Mouse (Mus musculus): ENCODE measurements around the gene Olfr286. TPM values are rescaled to one million over a fixed set of nuclear protein-coding genes. Genes with fewer than 3 reads are reported as not detected.

Olfr286 gene
- not detected for total RNA-seq (2021)

DNA sequence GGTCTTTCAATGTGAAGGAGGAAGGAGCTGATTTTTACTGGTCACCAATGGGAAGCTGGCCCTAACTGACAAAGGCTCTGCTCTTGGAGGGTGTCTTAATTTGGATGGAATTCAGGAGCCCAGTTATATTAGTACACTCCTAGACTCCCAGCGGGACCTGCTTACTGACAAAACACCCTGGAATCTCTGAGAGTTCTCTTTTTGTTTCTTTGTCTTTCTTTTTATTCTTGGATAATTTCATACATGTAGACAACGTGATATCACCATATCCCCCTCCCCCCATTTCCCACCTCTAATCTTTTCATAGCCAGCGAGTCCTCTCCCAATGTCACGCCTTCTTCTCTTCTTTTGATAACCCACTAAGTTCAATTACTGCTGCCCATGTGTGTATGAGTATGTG is at the start of gene Olfr286:
Gene Olfr286 (minus strand): TSS at position 101 of the 400 bp plus-strand sequence.
- no peak for DNase-seq (ENCODE audit: extremely low spot score in 1 of 2, low spot score in 1 of 2)

DNA sequence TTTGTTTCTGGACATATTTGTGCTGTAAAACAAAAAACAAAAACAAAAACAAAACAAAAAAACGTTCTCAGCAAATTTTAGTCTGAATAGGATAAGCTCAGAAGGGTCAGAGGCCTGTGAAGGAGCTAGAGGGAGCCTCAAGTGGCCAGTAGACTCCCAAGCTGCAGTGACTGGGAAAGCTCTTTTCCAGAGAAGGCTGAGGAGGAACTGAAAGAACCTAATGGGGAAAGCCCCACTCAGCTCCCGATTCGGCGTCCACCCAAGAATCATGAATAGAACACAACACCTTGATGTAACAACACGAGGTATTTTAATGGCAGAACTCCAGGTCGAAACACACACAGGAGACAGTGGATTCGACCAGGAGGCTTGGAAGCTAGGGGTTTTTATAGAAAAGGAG is 23.5 kb upstream of the Olfr286 start:
- no peak for DNase-seq (ENCODE audit: extremely low spot score in 1 of 2, low spot score in 1 of 2)

- DNase-seq (ENCODE audit: extremely low spot score in 1 of 2, low spot score in 1 of 2), result no peak
These were observed 22.9 kb upstream of the Olfr286 start, which contains the start of gene H1fnt for GRCm38 (mm10) chr15:98257193-98257592. Gene H1fnt, minus strand, starts transcription at chr15:98257293.

GRCm38 (mm10) chr15:98256271-98256670 is 22.0 kb upstream of the Olfr286 start:
- no peak for DNase-seq (ENCODE audit: extremely low spot score in 1 of 2, low spot score in 1 of 2)

DNA sequence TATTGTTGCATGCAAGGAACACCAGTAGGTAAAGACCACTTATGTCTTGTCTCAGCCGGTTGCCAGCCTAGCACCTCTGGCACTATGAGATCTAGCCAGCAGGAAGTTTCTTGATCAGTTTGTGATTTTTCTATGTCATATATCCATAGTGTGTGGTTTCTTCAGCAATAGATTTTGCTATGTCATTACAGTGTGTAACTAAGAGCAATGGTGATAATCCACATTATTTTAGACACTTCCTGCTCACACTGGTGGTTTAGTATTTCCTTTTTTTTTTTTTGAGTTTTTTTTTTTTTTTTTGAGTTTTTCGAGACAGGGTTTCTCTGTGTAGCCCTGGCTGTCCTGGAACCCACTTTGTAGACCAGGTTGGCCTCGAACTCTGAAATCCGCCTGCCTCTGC is 1.2 kb upstream of the Olfr286 start:
- no peak for DNase-seq (ENCODE audit: extremely low spot score in 1 of 2, low spot score in 1 of 2)

DNA sequence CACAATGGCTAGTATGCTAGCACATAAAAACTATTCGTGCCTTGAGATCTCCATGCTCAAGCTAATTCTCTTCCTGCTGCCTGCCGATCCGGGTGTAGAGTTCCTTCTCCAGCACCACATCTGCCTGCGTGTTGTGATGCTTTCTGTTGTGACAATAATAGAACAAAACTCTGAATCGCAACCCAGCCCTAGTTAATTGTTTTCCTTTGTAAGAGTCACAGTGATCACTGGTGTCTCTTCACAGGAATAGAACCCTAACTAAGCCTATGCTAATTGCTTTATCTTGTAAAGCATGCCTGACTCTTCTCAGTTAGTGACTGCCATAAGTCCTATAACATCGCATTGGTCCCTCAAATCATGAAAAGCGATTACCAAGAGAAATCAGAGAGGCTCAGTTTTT is 8.2 kb downstream of the Olfr286 start:
- no peak for DNase-seq (ENCODE audit: extremely low spot score in 1 of 2, low spot score in 1 of 2)

GRCm38 (mm10) chr15:98225610-98226009 is 8.6 kb downstream of the Olfr286 start:
- DNase-seq (ENCODE audit: extremely low spot score in 1 of 2, low spot score in 1 of 2), result no peak

GRCm38 (mm10) chr15:98222377-98222776 is 11.9 kb downstream of the Olfr286 start:
- DNase-seq (ENCODE audit: extremely low spot score in 1 of 2, low spot score in 1 of 2), result no peak

GRCm38 (mm10) chr15:98220877-98221276 is 13.4 kb downstream of the Olfr286 start, which contains the start of the genes Gm44579 and Olfr287:
Gene Gm44579, minus strand, starts transcription at chr15:98220977.
Gene Olfr287, minus strand, starts transcription at chr15:98221056.
- no peak for DNase-seq (ENCODE audit: extremely low spot score in 1 of 2, low spot score in 1 of 2)

DNA sequence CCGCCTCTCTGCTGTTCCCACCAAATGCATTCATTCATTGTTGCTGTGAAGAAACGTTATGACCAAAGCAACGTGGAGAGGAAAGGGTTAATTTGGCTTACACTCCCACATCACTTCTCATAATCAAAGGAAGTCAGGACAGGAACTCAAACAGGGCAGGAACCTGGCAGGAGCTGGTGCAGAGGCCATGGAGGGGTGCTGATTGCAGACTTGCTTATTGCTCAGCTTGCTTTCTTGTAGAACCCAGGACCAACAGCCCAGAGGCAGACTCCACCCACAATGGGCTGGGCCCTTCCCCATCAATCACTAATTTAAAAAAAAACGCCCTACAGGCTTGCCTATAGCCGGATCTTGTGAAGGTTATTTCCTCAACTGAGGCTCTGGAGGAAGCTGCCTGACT is 20.1 kb downstream of the Olfr286 start:
- no peak for DNase-seq (ENCODE audit: extremely low spot score in 1 of 2, low spot score in 1 of 2)

- no peak for DNase-seq (ENCODE audit: extremely low spot score in 1 of 2, low spot score in 1 of 2)
These were observed 20.8 kb downstream of the Olfr286 start for GRCm38 (mm10) chr15:98213336-98213870.

DNA sequence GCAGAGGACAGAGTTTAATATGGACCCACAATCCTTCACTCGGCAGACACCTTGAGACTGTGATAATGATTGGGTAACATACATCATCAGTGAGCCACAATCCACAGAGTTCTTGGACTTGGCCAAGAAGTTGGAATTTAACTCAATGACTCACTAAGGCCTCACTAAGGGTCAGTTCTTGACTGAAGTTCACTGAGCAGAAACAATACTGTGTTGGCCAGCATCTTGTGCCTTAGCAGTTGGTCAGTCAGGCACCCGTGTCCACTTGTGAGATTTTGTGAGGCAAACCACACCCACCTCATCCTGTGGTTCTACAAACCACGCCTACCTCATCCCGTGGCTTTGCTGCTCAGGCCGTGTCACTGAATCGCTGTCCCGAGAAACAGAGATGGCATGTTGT is 24.6 kb downstream of the Olfr286 start:
- DNase-seq (ENCODE audit: extremely low spot score in 1 of 2, low spot score in 1 of 2), result no peak

DNA sequence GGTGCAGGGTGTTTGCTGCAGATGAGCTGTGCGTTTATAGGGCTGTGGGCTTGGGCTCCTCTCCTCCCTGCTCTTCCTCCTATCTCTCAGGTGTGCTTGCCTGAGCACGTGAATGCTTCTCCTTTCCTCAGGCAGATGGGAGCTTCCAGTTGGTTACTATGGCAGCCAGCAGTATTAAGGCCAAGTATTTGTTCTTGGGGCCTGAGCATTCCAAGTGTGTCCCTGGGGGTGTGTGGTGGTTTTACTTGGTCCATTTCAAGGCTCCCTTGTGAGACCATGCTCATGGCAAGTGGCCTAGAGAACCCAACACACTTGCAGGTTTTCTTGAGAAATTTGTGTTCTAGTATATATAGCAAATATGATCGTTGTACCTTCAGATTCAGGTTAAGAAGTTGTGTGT is 38.8 kb downstream of the Olfr286 start, which contains the start of gene Olfr288:
Gene Olfr288 (minus strand): TSS at position 101 of the 400 bp plus-strand sequence.
- no peak for DNase-seq (ENCODE audit: extremely low spot score in 1 of 2, low spot score in 1 of 2)

DNA sequence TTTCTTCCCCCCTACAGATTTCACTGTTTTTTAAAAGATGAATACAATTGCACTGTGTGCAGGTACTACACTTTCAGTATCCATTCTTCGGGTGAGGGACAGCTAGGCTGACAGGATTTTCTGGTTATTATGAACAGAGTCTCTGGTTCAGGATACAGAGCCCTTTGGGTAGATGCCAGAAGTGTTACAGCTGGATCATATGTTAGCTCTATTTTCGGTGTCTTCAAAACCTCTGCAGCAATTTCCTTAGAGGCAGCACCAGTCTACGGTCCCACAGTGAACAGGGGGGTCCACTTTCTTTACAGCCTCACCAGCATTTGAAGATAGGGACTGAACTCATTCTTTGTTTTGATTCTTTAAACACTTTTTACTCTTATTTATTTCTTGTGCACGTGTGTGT is 49.8 kb downstream of the Olfr286 start:
- DNase-seq (ENCODE audit: extremely low spot score in 1 of 2, low spot score in 1 of 2), result no peak

GRCm38 (mm10) chr15:98181856-98182570 is 52.2 kb downstream of the Olfr286 start:
- no peak for DNase-seq (ENCODE audit: extremely low spot score in 1 of 2, low spot score in 1 of 2)

DNA sequence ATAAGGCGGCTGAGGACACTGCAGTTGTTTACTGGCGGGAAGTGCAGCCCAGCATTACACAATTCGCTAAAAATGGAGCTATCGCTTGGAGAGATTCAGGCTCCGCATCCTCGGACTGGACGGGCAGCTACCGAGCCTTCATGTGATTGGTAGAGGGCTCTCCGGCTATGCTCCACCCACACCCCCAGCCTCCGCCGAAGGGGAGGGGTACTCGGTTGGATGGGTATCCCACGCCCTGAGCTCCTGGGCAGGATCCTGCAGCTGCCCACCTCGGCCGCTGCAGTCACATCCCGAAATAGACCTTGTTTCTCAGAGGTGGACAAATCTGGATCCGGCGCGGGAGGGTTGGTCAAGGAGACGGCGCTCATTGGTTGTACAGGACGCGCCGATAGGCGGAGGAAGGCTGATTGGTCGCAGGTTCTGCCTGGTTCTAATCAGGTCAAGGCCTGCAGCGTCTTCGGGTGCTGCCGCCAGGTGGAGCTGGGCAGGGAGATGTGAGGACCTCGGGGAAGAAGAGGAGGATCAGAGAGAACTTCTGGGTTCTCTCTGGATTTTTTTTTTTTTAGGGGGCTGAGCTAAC is 53.0 kb downstream of the Olfr286 start:
- peak; percentile 75 for DNase-seq (ENCODE audit: extremely low spot score in 1 of 2, low spot score in 1 of 2)

- no peak for DNase-seq (ENCODE audit: extremely low spot score in 1 of 2, low spot score in 1 of 2)
These were observed 53.6 kb downstream of the Olfr286 start for GRCm38 (mm10) chr15:98180567-98181131.

- DNase-seq (ENCODE audit: extremely low spot score in 1 of 2, low spot score in 1 of 2), result no peak
These were observed 56.9 kb downstream of the Olfr286 start for GRCm38 (mm10) chr15:98177320-98177719.

Data from layer of hippocampus, postnatal 25 days (tissue).